Mouse (Mus musculus) CH12.LX (cell line): ENCODE measurements around the gene Ar. TPM values are rescaled to one million over a fixed set of nuclear protein-coding genes. Genes with fewer than 3 reads are reported as not detected.

Experiments
- DNase-seq: peaks from one replicate; pipeline ENCODE4 v3.0.0-alpha.2; 2013; ENCODE audit errors: extremely low read depth
- H3K27ac ChIP-seq: 2 replicates; pipeline ENCODE4 v1.5.1; 2012; ENCODE audit warnings: low read depth, mild to moderate bottlenecking, control low read depth, moderate library complexity; ENCODE audit not compliant: insufficient read depth
- H3K27me3 ChIP-seq: replicated peaks from 2 replicates; pipeline ENCODE3; 2012; ENCODE audit warnings: inconsistent platforms
- H3K36me3 ChIP-seq, 2 experiments: replicated peaks in 1 of 2; 2 replicates each; pipeline versions ENCODE3 to v1.6.1; 2012; ENCODE audit warnings: inconsistent platforms in 1 of 2, low read length in 1 of 2, mild to moderate bottlenecking in 1 of 2, mixed read lengths in 1 of 2, moderate library complexity in 1 of 2; ENCODE audit not compliant: control insufficient read depth in 1 of 2, insufficient read depth in 1 of 2
- H3K4me1 ChIP-seq, 2 experiments: 2 replicates each; pipeline ENCODE4 v1.6.1; 2012; ENCODE audit warnings: inconsistent platforms in 1 of 2, moderate library complexity in 1 of 2; ENCODE audit not compliant: insufficient read depth in 2 of 2, control insufficient read depth in 1 of 2
- H3K4me2 ChIP-seq: 2 replicates; pipeline ENCODE4 v1.6.1; 2012; ENCODE audit warnings: low read depth, mild to moderate bottlenecking, control low read depth; ENCODE audit not compliant: poor library complexity, insufficient read depth, severe bottlenecking
- H3K4me3 ChIP-seq, 3 experiments: fragments of 150-350 bp in 1 of 3; sonication (generic) in 1 of 3; replicated peaks in 1 of 3; 2 replicates each; pipeline versions ENCODE3 to v1.5.1; 2011 to 2012; ENCODE audit warnings: low read depth in 2 of 3, low read length in 2 of 3, mild to moderate bottlenecking in 2 of 3, moderate library complexity in 2 of 3, control low read depth in 1 of 3, improper control_type of control experiment in 1 of 3, inconsistent platforms in 1 of 3, mixed read lengths in 1 of 3; ENCODE audit not compliant: poor library complexity in 1 of 3
- H3K79me2 ChIP-seq: replicated peaks from 2 replicates; pipeline ENCODE4 v1.6.1; 2012; ENCODE audit warnings: mild to moderate bottlenecking, moderate library complexity; ENCODE audit not compliant: control insufficient read depth, poor library complexity, insufficient read depth, severe bottlenecking; ENCODE audit errors: extremely low read depth
- H3K9ac ChIP-seq: 2 replicates; pipeline ENCODE4 v1.6.1; 2012; ENCODE audit warnings: low read depth, mild to moderate bottlenecking, control low read depth, moderate library complexity; ENCODE audit not compliant: insufficient read depth
- H3K9me3 ChIP-seq: replicated peaks from 2 replicates; pipeline ENCODE3; 2012; ENCODE audit warnings: low read length, inconsistent platforms, mixed read lengths
- CHD1 ChIP-seq: IDR thresholded peaks from 2 replicates; pipeline ENCODE4 v1.6.1; 2012; ENCODE audit warnings: low read depth, low read length, improper control_type of control experiment, inconsistent platforms
- E2F4 ChIP-seq: IDR thresholded peaks from 2 replicates; pipeline ENCODE4 v1.6.1; 2011; ENCODE audit warnings: low read depth, low read length, improper control_type of control experiment; ENCODE audit not compliant: insufficient replicate concordance
- EP300 ChIP-seq: IDR thresholded peaks from 2 replicates; pipeline ENCODE4 v1.6.1; 2011; ENCODE audit warnings: low read length, improper control_type of control experiment
- ETS1 ChIP-seq: conservative IDR thresholded peaks from 2 replicates; pipeline ENCODE4 v1.6.1; 2012; ENCODE audit warnings: low read depth, mild to moderate bottlenecking, inconsistent platforms, low read length, improper control_type of control experiment, moderate library complexity
- HCFC1 ChIP-seq: IDR thresholded peaks from 2 replicates; pipeline ENCODE4 v1.6.1; 2012; ENCODE audit warnings: low read depth, mild to moderate bottlenecking, inconsistent platforms, low read length, improper control_type of control experiment
- IRF4 ChIP-seq: IDR thresholded peaks from 2 replicates; pipeline ENCODE4 v1.6.1; 2014; ENCODE audit warnings: low read depth, mild to moderate bottlenecking, inconsistent platforms, low read length, improper control_type of control experiment
- MAZ ChIP-seq: IDR thresholded peaks from 2 replicates; pipeline ENCODE4 v1.6.1; 2012; ENCODE audit warnings: low read depth, mild to moderate bottlenecking, inconsistent platforms, low read length, improper control_type of control experiment, moderate library complexity
- MXI1 ChIP-seq: IDR thresholded peaks from 2 replicates; pipeline ENCODE4 v1.6.1; 2011; ENCODE audit warnings: mild to moderate bottlenecking, low read depth, low read length, improper control_type of control experiment
- MYC ChIP-seq: IDR thresholded peaks from 2 replicates; pipeline ENCODE4 v1.6.1; 2011; ENCODE audit warnings: low read depth, mild to moderate bottlenecking, improper control_type of control experiment, low read length
- NELFE ChIP-seq: IDR thresholded peaks from 2 replicates; pipeline ENCODE4 v1.6.1; 2011; ENCODE audit warnings: low read depth, low read length, improper control_type of control experiment
- NRF1 ChIP-seq: IDR thresholded peaks from 2 replicates; pipeline ENCODE4 v1.6.1; 2014; ENCODE audit warnings: low read depth, mild to moderate bottlenecking, inconsistent platforms, low read length, improper control_type of control experiment, moderate library complexity
- PAX5 ChIP-seq: IDR thresholded peaks from 2 replicates; pipeline ENCODE4 v1.6.1; 2012; ENCODE audit warnings: low read length, inconsistent platforms, mixed read lengths
- POLR2A ChIP-seq: IDR thresholded peaks from 2 replicates; pipeline ENCODE4 v1.6.1; 2011; ENCODE audit warnings: low read depth, mild to moderate bottlenecking, improper control_type of control experiment, low read length
- POLR2AphosphoS2 ChIP-seq: IDR thresholded peaks from 2 replicates; pipeline ENCODE4 v1.6.1; 2011; ENCODE audit warnings: low read depth, low read length, improper control_type of control experiment
- RAD21 ChIP-seq: IDR thresholded peaks from 2 replicates; pipeline ENCODE4 v1.6.1; 2011; ENCODE audit warnings: low read depth, mild to moderate bottlenecking, low read length, improper control_type of control experiment, moderate library complexity
- RCOR1 ChIP-seq: conservative IDR thresholded peaks from 2 replicates; pipeline ENCODE4 v1.6.1; 2012; ENCODE audit warnings: low read depth, mild to moderate bottlenecking, inconsistent platforms, low read length, improper control_type of control experiment
- TBP ChIP-seq: conservative IDR thresholded peaks from 2 replicates; pipeline ENCODE4 v1.6.1; 2011; ENCODE audit warnings: low read depth, low read length, improper control_type of control experiment
- TCF12 ChIP-seq: IDR thresholded peaks from 2 replicates; pipeline ENCODE4 v1.6.1; 2014; ENCODE audit warnings: low read depth, mild to moderate bottlenecking, inconsistent platforms, low read length, improper control_type of control experiment
- USF1 ChIP-seq: IDR thresholded peaks from 2 replicates; pipeline ENCODE4 v1.6.1; 2014; ENCODE audit warnings: low read depth, mild to moderate bottlenecking, inconsistent platforms, low read length, improper control_type of control experiment
- USF2 ChIP-seq: conservative IDR thresholded peaks from 2 replicates; pipeline ENCODE4 v1.6.1; 2011; ENCODE audit warnings: low read depth, low read length, improper control_type of control experiment
- dilution Hi-C: fragments of 300-500 bp; cut with MboI; formaldehyde crosslinking; loops from 2 replicates; pipeline ENCODE4 v1.14.3; 2020; ENCODE audit warnings: low sequenced_read_pairs; ENCODE audit not compliant: extremely low pct_unique_long_range_greater_than_20kb, extremely low pct_ligation_motif_present
- in situ Hi-C: fragments of 300-500 bp; cut with MboI; formaldehyde crosslinking; loops from 3 replicates; pipeline ENCODE4 v1.14.3; 2019; ENCODE audit warnings: low sequenced_read_pairs, low pct_ligation_motif_present, low pct_unique_long_range_greater_than_20kb, mixed read lengths
- polyA plus RNA-seq: library from polyadenylated mRNA; unstranded; fragments of >175 nt; gene quantifications from 2 replicates; pipeline ENCODE4 v1.2.1, GENCODE M21; 2012; ENCODE audit warnings: low read depth; ENCODE audit not compliant: insufficient read length
- total RNA-seq, 2 experiments: library from RNA; depleted of rRNA; stranded (reverse); fragments of 300-350 nt in 1 of 2; fragments of >200 nt in 1 of 2; gene quantifications; 2 replicates each; pipeline ENCODE4 v1.2.3; 2012 to 2014

Gene Ar
- total and polyA plus RNA-seq, 3 experiments: not detected

- Histone ChIP-seq H3K27me3 (no peaks in the 10 kb centered on the region), H3K27ac (no peak overlapping the region), H3K4me2 (no peak overlapping the region), H3K4me1 (no peaks in the 10 kb centered on the region), H3K4me3 (no peak overlapping the region), H3K36me3 (no peaks in the 10 kb centered on the region), H3K79me2 (no peaks in the 10 kb centered on the region), H3K9me3 (peaks cover 2% of the 10 kb centered on the region), H3K9ac (no peak overlapping the region)
- dilution Hi-C loops (no loop called here), in situ Hi-C loops (no loop called here)
- no peak for DNase-seq
- TF ChIP-seq ETS1: no peak
- TF ChIP-seq USF2: no peak
- no peak for TF ChIP-seq POLR2AphosphoS2
- no peak for TF ChIP-seq MYC
- TF ChIP-seq USF1: no peak
- no peak for TF ChIP-seq EP300
- no peak for TF ChIP-seq NELFE
- no peak for TF ChIP-seq MXI1
- TF ChIP-seq POLR2A: no peak
- TF ChIP-seq RCOR1: no peak
- no peak for TF ChIP-seq NRF1
- no peak for TF ChIP-seq IRF4
- TF ChIP-seq HCFC1: no peak
- TF ChIP-seq E2F4: no peak
- no peak for TF ChIP-seq CHD1
- no peak for TF ChIP-seq TCF12
- TF ChIP-seq RAD21: no peak
Observed at GRCm38 (mm10) chrX:98189759-98190158, 41.2 kb downstream of the Ar start.

DNA sequence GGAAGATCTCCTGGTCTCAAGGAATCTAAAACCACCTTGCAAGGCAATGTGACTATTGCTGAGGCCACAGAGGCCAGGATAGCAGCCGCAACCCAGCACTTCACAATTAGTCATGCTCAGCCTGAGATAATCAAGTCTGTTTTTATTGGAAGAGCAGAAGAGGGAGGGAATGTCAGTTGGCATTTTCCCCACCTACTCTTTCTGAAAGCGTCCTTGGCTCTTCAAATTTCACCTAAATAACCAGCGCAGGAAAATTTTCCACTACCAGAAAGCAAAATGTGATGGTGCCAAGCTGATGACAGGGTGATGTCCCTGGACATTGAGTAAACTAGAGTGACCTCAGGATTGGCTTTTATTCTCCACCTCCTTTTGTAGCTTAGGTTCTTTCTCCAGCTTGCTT, 57.2 kb downstream of the Ar start:
- Histone ChIP-seq H3K4me1 (no peaks in the 10 kb centered on the region), H3K36me3 (no peaks in the 10 kb centered on the region), H3K79me2 (no peaks in the 10 kb centered on the region), H3K9ac (no peak overlapping the region), H3K4me3 (no peak overlapping the region), H3K9me3 (no peaks in the 10 kb centered on the region), H3K27ac (no peak overlapping the region), H3K27me3 (no peaks in the 10 kb centered on the region), H3K4me2 (no peak overlapping the region)
- DNase-seq: no peak
- TF ChIP-seq PAX5 (no peak), MAZ (no peak), TBP (no peak)
- dilution Hi-C loops: no loop called here
- in situ Hi-C loops: no loop called here
